Mouse (Mus musculus): ENCODE data around the gene Rab38.

Rab38 gene

DNA sequence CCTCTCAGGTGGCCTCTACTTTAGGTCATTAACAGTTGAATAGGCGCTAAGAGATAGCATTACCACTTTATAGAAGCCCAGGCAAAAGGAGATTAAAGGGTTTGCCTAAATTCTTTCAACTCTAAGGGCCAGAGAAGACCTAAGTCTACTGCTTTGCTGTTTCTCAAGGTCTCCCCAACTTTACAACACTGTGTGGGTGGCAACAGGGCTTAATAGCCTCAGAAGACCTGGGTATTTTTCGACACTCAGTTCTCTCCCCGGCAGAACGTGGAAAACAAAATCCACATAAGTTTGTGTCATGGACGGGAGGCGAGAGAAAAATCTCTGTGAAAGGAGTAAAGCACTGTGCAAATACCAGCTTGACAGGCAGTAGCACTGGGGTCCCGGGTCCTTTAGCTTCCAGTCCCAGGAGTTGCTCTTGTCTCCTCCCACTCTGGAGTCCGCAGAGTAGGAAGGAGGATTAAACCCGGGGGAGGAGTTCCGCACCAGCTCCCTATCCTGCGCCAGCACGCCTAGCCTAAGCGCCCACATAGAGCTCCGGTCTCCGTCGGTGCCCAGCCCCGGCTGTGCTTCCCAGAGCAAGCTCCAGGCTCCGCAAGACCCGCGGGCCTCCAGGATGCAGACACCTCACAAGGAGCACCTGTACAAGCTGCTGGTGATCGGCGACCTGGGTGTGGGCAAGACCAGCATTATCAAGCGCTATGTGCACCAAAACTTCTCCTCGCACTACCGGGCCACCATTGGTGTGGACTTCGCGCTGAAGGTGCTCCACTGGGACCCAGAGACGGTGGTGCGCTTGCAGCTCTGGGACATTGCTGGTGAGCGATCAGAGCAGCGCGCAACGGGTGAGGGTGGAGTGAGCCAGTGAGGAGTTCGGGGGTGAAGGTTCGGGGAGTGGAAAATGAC lies at the start of gene Rab38:
TSS of gene Rab38 (plus strand) at position 488 of the 906 bp plus-strand sequence.
- peak; percentile 39 to 50 for DNase-seq (ENCODE audit: low spot score in 2 of 2)

DNA sequence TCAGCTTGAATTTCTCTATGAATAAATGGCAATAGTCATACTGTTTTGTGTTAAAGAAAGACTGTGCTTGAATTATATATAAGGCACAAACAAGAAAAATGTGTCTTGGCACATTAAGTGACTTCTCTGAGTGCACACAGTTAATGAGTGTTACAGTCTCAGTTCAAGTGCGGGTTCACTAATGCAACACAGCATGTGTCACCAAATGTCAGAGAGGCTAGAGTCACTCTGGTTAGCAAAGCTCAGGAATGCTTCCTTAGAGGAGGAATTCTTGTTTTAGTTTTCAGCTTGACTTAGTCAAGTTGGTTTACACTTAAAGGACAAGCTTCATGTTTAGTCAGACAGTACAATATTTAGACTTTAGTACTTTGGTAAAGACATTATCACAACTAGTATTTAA lies 35.5 kb upstream of the Rab38 start:
- DNase-seq (ENCODE audit: low spot score in 2 of 2) = no peak

DNA sequence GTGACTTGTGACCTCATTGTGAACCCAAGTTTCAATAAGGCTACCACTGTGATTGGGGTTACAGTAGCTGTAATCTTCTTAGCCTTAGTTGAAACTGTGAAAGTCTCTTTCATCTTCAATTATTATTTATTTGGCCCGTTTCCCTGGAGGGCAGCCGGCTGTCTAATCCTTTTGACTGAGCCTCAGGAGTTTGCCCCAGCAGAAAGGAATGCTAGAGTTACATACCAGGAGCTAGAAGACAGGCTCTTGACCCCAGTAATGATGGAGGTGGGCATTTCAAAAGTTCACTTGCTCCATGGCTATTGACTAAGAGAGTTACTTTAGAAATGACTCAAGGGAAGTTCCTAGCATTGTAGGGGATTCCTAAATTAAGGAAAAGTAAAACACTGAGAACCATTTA lies 34.3 kb upstream of the Rab38 start:
- no peak for DNase-seq (ENCODE audit: low spot score in 2 of 2)

DNA sequence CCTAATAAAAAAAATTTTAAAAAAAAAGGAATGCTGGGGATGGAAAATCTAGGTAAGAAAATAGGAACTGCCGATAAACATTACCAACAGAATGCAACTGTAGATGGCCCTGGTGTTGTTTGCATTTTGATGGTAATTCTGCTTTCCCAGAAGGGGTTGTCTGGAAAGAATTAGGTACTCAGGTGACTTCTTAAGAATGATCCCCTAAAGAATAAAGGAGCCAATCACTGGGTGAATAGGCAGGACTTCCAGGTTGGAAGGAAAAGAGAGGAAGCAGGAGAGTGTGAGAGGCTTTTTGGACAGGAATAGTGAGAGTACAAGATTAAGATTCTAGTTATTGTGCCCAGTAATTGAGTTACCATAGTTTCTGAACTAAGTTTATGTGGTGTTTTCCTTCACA lies 24.8 kb upstream of the Rab38 start:
- no peak for DNase-seq (ENCODE audit: low spot score in 2 of 2)

DNA sequence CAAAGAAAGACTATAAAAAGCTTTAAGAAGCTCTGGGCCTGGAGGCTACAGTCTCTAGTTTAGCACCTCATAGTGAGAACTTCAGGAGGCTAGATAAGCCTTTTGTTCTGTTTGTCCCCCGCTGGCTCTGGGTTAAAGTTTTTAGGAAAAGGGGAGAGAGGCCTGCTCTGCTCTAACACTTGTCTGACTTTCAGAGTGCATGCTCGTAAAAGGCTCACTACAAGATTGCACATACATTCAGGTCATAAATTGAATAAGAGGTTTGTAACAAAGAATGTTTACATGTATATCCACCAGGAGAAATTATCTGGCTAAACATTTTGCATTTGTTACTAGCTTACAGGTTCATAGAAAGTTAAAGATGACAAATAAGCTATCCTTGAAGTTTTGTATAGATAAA lies 23.6 kb upstream of the Rab38 start:
- DNase-seq (ENCODE audit: low spot score in 2 of 2) = no peak

DNA sequence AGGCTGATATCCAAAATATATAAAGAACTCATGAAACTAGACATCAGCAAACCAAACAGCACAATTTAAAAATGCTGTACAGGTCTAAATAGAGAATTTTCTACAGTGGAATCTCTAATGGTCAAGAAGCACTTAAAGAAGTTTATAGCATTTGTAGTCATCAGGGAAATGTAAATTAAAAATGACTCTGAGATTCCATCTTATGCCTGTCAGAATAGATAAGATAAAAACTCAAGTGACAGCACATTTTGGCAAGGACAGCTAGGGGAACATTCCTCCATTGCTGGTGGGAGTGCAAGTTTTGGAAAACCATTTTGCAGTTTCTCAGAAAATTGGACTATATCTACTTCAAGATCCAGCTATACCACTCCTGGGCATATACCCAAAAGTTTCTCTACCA lies 8.3 kb upstream of the Rab38 start:
- no peak for DNase-seq (ENCODE audit: low spot score in 2 of 2)

DNA sequence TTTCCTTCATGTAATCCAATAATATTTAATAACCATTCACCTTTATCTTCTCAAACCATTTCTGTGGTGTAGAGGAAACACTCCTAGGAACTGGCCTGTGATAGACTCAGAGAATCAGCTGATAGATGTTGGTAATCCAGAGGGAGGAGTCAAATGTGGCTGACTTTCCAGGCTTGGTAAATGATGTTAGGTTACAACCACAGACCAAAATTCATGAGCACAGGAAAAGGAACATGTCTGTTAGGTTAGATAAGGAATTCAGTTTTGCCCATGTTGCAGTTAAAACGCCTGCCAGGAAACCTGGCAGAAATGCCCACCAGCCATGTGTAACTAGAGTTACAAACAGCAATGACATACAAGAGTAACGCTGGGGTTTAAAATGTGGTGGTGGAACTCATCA lies 6.2 kb upstream of the Rab38 start:
- no peak for DNase-seq (ENCODE audit: low spot score in 2 of 2)

DNA sequence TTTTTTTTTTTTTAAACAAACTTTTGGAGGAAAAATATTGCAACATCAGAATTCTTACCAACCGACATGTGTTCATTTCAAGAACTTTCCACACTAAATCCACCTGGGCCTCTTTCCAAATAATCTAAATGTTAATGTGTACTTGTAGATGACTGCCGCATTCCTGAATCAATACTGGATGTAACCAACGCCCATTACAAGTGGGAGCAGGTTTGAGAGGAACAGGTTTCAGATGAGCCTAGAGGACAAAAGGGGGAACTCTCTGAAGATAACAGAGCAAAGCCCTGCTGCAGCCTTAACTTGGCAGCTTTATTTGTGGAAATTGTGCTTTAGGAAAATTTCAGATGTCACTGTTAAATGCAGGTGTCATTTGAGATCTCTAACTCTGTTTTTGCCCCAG lies 4.3 kb upstream of the Rab38 start:
- DNase-seq (ENCODE audit: low spot score in 2 of 2) = no peak

DNA sequence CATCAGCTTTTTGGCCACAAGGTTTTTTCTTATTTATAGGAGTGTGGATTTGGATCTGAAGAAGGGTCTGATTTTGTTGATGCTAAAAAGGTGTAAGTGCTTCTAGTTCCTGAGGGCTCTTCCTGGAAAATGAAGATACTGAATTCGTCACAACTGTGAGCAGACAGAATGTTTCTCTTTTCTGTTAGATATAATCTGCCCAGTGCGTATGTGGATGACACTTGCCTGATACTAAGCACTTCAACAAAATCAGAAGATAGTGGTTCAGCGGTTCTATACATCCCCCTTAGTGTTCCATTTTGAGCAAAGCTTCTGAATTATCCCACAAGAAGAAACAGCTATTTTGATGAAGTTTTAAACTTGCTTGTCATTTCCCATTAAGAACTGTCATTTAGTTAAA lies 2.6 kb upstream of the Rab38 start:
- DNase-seq (ENCODE audit: low spot score in 2 of 2) = no peak

DNA sequence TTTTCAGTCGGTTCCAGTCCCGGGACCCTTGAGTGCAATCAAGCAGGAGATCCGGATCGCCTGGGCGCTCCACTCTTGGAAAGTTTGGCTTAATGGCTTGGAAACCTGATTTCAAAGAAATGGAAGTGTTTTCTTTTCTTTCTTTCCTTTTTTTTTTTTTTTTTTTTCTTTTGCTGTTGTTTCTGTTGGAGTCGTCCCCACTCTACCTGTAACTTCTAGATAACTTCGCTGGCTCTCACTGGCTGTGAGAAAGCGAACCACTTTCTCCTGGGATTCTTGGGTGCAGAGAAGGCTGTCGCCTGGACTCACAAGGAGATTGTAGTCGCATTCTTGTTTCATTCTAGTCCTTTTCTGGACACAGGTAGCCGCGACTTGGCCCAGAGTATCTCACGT lies 615 bp downstream of the Rab38 start:
- DNase-seq (ENCODE audit: low spot score in 2 of 2) = no peak

DNA sequence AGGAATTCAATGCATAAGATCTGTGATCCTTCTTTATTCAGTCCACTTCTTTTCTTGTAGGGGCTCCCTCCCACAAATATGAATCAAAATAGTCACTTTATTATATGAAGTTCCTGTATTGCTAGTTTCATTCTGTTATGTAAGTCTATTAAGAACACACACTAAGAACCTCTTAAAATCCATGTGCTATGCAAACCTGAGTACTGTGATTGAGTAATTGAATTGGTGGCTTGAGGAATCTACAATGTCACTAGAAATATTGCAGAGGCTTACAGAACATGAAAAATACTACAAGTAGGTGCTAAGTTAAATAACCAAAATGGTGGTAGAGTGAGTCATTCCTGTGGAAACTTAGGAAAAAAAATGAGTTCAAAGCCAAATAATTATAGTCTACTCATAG lies 10.2 kb downstream of the Rab38 start:
- DNase-seq (ENCODE audit: low spot score in 2 of 2) = no peak

DNA sequence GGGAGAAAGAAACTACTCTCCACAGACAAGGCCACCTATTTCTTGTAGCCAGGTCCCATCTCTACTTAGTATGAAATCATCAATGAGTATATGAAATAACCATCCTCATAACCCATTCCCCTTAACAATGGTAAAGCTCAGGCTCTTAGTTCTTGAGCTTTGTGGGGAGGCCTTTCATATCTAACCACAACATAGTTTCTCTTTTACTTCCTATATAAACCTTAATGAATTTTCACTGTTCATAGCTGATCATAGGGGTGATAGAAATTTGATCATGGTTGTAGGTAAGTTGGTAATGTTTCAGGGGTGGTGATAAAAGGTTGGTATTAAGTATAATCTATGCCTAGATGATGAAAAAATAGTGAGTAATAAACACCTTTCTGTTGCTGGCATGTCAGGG lies 12.6 kb downstream of the Rab38 start:
- DNase-seq (ENCODE audit: low spot score in 2 of 2) = no peak

DNA sequence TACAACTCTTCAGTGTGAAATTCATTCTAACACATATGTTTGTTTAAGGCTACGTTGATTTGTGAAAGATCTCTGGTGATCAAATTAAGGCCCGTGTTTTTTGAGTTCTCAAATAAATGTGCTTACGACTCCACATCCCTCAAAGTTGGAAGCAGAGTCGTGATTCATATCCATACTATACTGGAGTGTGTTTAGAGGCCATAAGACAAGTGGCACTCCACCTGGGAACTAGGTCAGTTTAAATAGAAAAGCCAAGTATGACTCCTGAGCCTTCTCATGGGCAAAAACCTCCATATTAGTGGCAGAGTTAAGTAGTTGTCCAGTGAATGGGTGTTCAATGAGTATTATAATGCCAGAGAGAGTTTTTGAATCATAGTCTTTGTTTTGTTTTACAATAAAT lies 13.4 kb downstream of the Rab38 start:
- no peak for DNase-seq (ENCODE audit: low spot score in 2 of 2)

DNA sequence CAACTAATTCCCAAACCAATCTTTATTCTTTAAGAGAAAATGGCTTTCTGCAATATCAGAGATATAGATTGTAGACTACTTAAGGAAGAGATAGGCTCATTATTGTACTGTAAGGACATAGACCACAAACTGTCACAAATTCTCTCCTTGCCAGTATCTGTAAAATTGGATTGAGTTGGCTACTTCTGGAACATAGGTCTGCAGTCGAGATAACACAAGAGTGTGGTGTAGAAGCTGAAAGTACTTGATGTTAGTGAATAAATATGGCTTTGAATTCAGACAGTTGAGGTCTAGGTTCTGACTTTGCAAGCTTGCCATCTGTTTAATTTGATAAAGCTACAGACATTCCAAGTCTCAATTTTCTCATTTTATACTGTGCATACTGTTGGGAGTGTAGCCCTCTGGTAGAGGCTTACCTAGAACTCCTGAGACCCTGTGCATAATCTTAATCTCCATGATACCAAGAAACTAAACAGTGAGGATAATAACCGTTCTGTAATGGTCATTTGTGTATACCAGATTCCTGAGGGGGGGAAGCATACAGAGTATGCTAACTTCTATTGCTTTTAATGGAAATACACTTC lies 15.3 kb downstream of the Rab38 start:
- DNase-seq (ENCODE audit: low spot score in 2 of 2) = no peak

DNA sequence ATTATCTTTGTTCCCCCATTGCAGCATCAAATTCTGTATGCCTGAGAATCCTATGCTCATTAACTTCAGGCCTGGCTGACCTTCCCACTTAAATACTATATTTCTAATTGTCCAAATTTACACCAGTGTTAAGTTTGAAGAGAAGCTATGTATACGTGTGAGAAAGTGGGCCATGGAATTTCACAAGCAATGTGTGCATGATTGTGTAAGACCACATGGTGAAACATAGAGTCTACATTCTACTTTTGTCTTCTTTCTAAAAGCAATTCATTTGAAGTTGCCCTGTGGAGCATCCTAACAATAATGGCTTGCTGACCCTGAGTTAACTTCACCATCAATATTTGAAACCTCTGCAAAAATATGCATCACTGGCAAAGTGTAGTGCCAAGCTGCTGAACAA lies 23.2 kb downstream of the Rab38 start:
- no peak for DNase-seq (ENCODE audit: low spot score in 2 of 2)

DNA sequence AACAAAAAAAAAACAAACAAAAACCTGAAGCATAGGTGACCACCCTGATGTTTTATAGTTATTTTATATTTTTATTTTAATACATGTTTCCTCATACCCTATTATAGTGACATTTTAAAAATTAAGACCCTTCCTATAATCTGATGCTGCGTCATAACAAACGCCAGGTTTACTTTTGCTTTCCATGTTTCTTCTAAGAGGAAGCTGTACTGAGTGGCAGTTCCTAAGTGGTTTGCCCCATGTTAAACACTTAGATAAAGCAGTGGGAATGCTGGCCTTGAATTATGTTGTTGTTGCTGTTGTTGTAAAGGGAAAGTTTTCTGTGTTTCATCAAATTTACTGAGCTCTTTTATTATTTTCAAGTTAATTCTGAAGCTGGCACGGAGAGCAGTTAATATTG lies 27.8 kb downstream of the Rab38 start:
- no peak for DNase-seq (ENCODE audit: low spot score in 2 of 2)

DNA sequence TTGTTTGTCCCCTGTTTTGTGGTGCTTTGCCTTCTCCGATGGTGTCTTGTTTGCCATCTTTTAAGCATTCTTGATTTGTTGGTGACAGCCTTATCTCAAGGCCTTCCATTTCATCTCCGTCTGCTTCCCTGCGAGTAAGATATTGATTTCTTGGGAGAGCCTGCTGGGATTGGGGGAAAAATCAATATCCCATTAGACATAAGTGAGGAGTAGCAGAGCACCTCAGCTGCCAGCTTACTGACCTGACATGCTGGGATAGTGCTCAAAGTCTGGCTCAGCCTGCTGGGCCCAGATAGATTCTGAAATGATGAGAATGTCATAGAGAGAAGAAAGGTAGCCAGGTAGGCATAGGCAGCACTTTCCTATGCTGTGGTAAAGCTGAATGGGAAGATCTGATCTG lies 37.7 kb downstream of the Rab38 start:
- DNase-seq (ENCODE audit: low spot score in 2 of 2) = no peak

DNA sequence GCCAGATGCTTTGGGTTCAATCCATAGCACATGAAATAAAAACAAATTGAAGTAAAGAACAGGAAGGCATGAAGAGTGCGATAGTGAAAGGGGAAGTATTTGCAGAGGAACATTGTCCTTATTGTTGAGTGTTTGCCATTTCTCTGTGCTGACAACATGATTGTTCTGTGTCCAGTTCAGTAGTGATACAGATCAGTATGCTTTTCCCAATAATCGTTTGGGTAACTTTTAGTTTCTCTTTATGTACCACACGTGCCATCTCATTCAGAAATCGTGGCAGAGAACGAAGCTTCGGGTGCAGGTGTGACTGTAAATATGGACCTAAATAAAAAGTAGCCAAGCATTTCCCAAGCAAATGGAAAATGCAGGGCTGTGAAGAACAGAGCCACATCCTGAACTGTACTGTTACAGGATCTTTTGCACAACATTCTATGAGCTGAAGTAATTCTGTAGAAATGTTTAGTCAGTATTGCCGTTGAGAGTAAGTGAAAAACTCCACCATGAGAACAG lies 52.1 kb downstream of the Rab38 start:
- no peak for DNase-seq (ENCODE audit: low spot score in 2 of 2)

DNA sequence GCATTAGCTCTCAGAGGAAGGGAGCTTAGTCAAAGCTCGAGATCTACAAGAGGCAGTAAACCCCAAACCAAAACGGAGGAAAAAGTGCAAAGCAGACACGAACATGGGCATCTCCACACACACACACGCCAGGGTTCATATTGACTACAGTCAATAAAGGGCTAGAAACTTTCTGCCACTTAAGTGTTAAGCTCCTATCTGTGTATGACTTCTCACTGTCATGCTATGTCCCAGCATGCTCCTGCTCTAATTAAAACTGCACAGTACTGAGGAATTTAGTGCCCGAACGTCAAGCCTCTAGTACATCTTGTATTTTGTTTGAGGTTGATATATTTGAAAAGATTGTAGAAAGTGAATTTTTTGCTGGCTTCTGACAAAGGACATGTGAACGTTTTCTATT lies 52.6 kb downstream of the Rab38 start:
- no peak for DNase-seq (ENCODE audit: low spot score in 2 of 2)

DNA sequence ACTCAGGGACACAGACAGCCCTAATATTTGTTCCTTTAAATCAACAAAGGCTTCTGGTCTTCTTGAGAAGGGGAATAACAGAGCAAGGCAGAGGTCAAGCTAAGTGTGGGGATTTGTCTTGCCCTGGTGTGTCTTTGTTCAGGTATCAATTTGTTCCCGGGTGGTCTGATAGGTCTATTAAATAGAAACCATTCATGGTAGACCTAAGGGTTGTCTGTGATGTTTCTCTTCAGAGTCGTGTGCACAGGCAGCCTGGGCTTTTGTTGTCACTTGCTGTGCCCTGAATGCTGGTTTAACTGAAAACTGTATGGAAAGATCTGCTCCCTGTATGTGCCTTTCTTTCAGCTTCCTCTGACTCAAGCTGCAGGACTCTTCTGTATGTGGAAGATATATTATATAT lies 60.9 kb downstream of the Rab38 start:
- DNase-seq (ENCODE audit: low spot score in 2 of 2) = no peak

DNA sequence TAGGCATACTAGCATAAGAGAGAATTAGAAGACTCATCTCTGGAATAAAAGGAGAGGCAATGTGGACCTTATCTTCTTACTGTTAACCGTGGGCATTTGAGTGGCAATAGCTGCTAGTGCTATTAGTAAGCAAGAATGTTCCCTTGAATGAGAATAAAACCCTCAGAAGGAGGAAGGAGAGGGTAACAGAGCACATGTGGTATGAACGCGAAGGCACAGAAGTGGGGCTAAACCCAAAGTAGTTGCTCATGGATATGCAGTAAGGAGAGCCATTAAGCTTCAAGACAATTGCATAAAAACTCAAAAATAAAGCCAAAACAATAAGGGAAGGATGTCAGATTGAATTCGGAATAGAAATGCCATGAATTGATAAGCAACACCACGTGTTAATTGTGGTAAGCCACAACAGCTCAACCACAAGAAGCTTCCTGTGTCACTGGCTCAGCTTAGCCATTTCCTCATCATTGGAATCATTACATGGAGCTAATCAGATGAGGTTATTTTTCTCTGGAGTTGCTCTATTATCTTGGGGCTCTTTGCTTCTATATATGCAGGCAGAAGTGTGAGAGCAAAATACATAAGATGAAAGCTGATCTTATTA lies 72.2 kb downstream of the Rab38 start:
- no peak for DNase-seq (ENCODE audit: low spot score in 2 of 2)

DNA sequence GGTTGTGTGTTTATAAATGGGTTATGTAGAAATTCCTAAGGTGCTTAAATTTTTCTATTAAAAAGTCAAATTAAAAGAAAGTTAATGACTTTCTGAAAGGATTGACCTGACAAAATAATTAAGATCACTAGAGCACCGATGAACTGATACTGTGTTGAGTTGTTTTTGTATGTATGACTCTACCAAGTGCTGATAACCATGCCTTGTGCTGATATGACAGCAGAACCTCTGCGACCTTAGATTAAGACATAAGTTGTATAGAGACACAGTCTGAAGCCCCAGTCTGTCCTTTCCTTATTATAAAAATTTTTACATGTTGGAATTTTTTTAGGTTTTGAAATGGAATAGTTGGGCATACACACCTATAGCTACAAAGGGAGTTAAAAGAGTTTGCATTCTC lies 79.7 kb downstream of the Rab38 start:
- DNase-seq (ENCODE audit: low spot score in 2 of 2) = no peak

DNA sequence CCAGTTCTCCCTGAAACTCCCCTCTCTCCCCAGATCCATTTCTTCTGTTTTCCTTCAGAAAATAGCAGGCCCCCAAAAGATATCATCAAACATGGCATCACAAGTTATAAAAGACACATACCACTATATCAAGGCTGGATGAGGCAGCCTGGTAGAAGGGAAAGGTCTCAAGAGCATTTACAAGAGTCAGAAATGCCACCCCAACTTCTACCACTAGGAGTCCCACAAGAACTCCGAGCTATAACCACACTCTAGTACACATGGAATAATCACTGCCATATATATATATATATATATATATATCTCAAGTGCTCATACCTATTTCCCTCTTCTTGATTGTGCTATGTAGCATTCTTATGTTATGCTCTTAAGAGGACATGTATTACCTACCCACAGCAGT lies 92.4 kb downstream of the Rab38 start:
- DNase-seq (ENCODE audit: low spot score in 2 of 2) = no peak
